Mouse (Mus musculus) hindbrain, embryonic 14.5 days (tissue): ENCODE measurements around the gene Alg10b. TPM values are rescaled to one million over a fixed set of nuclear protein-coding genes. Genes with fewer than 3 reads are reported as not detected.
"Not testable (repeated sequence)": the region's sequence is repeated elsewhere in the genome, so short reads cannot be mapped to it uniquely, and the experiment has no call there.

ENCODE experiments used
- ATAC-seq: fragments of 200-750 bp; cut with Nextera tagmentation; 2 replicates; pipeline ENCODE4 v1.8.0; 2017; ENCODE audit warnings: moderate number of reproducible peaks, mild to moderate bottlenecking, moderate TSS enrichment, moderate library complexity; ENCODE audit not compliant: low FRiP score
- DNase-seq: peaks from one replicate; pipeline ENCODE4 v3.0.0-alpha.2; 2015; ENCODE audit warnings: low spot score
- H3K27ac ChIP-seq: fragments of 300-500 bp; sonication (generic); 2 replicates; pipeline ENCODE4 v1.5.1; 2014; ENCODE audit warnings: mild to moderate bottlenecking, moderate library complexity
- H3K27me3 ChIP-seq: fragments of 300-500 bp; sonication (generic); 2 replicates; pipeline ENCODE4 v1.6.1; 2014; ENCODE audit warnings: mild to moderate bottlenecking, low read length, mixed read lengths; ENCODE audit not compliant: control insufficient read depth, insufficient read depth
- H3K36me3 ChIP-seq: fragments of 300-500 bp; sonication (generic); replicated peaks from 2 replicates; pipeline ENCODE4 v1.6.1; 2014; ENCODE audit not compliant: control insufficient read depth, insufficient read depth
- H3K4me1 ChIP-seq: fragments of 300-500 bp; sonication (generic); replicated peaks from 2 replicates; pipeline ENCODE4 v1.6.1; 2014; ENCODE audit warnings: antibody characterized with exemption, low read length, mixed read lengths; ENCODE audit not compliant: control insufficient read depth, insufficient read depth
- H3K4me2 ChIP-seq: fragments of 300-500 bp; sonication (generic); replicated peaks from 2 replicates; pipeline ENCODE4 v1.6.1; 2014; ENCODE audit warnings: mild to moderate bottlenecking, moderate library complexity
- H3K4me3 ChIP-seq: fragments of 300-500 bp; sonication (generic); replicated peaks from 2 replicates; pipeline ENCODE4 v1.5.1; 2014; ENCODE audit warnings: mild to moderate bottlenecking, low read length
- H3K9ac ChIP-seq: fragments of 300-500 bp; sonication (generic); 2 replicates; pipeline ENCODE4 v1.6.1; 2014
- H3K9me3 ChIP-seq: fragments of 300-500 bp; sonication (generic); 2 replicates; pipeline ENCODE4 v1.6.1; 2016; ENCODE audit warnings: low read length; ENCODE audit not compliant: control insufficient read depth
- WGBS: fragments of 180-500 bp; shearing (Covaris S2); extraction: QIAGEN DNeasy Blood & Tissue Kit; methylation state at CpG from one replicate; pipeline ENCODE4 v1.1.7; 2014; 5-methylcytosine and 5-hydroxymethylcytosine counted together
- polyA plus RNA-seq: library from polyadenylated mRNA; unstranded; fragments of >200 nt; fragmentation: Nextera tagmentation; extraction: Ambion mirVana; gene quantifications from 2 replicates; pipeline ENCODE4 v1.2.1, GENCODE M21; 2014

Gene Alg10b
- polyA plus RNA-seq: 50.7 and 60.4 TPM in 2 replicates

DNA sequence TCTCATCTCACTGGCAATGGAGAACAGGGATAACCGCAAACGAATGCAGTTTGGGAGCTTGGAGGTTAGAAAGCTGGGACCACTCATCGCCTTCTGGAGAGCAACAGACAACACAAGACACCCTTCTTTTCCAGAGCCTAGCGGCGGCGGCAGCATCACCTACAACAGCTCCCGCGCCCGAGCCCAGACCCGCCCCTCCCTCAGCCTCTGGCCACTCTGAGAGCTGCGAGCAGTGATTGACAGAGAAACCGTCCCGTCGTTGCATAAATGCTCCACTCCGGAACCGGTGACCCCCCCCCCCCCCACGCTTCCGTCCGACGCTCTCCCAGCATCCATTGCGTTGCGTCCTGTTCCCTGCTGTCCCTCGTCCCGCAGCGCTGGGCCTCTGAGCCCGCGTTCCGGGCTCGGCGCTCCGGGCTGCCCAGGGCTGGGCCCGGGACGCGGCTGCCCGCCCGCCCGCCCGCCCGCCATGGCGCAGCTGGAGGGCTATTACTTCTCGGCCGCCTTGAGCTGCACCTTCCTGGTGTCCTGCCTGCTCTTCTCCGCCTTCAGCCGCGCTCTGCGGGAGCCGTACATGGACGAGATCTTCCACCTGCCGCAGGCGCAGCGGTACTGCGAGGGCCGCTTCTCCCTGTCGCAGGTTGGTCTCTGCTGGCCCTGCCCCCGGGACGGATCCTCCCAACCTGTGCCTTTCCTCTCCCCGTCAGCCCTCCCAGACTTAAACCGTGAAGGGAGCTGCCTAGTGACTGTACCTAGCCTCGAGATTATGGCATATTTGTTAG is at the start of gene Alg10b:
Alg10b (plus strand) TSS at position 343 of the 782 bp plus-strand sequence.
- peak within 1 kb of the TSS; percentile 86 for H3K4me3 ChIP-seq

DNA sequence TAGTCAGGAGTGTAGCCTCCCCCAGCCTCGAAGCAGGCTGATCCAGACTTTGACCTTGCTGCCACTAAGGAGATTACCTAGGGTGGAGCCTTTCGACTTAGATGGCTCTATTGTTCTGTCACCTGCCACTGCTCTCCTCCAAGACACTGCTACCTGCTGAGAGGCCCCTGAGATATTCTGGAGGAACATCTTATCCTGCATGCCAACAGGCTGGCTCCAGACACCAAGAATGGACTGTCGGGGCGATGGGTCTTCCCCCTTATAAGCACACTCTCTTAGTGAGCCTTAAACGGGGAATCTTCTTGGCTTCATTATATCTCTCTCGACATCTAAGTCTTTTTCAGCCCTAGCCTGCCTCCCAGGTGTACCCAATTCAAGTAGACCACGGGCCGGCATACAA is 41.0 kb upstream of the Alg10b start:
- H3K4me2 ChIP-seq, ATAC-seq, H3K36me3 ChIP-seq, H3K9ac ChIP-seq, H3K27ac ChIP-seq, H3K4me1 ChIP-seq, DNase-seq, H3K9me3 ChIP-seq, H3K27me3 ChIP-seq, H3K4me3 ChIP-seq: not testable (repeated sequence)
- 76% methylated on average over 8 of the region's 8 CpGs for WGBS

More for the DNA sequence above, at the start of gene Alg10b:
- peak within 1 kb of the TSS; percentile 83 for H3K9ac ChIP-seq
- no peaks in the 10 kb centered on the region for H3K9me3 ChIP-seq
- 0 out of 2 replicates have a peak, but pooled peaks cover 2% of the 10 kb centered on the region for H3K27me3 ChIP-seq
- peaks cover 10% of the 10 kb centered on the region for H3K4me1 ChIP-seq
- DNase-seq (peak; percentile 92), ATAC-seq (peak; percentile 100)
- peak within 1 kb of the TSS; percentile 87 for H3K4me2 ChIP-seq
- under 1% methylated on average over 59 of the region's 59 CpGs for WGBS
- H3K27ac ChIP-seq: peak within 1 kb of the TSS; percentile 91
- peaks cover 30% of the 10 kb centered on the region for H3K36me3 ChIP-seq

DNA sequence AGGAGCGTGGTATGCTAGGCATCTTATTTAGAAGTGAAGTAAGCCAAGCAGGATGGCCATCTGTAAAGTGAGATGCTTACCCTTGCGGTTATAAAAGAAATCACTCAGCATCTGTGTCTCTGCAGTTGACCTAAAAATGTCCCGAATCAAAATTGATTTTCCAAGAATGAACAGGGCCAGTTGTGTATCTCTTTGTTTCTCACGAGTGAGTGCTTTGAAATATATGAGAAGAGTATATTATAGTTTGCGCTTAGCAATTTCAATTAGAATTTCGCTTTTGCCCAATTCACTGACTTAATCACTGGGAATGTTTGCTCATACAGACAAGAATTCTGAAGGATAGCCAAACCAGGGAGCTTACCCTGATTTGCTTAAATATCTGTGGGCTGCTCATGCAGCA is 40.6 kb upstream of the Alg10b start:
- Histone ChIP-seq H3K27ac (no peak overlapping the region), H3K4me1 (no peaks in the 10 kb centered on the region), H3K9me3 (no peaks in the 10 kb centered on the region), H3K27me3 (no peaks in the 10 kb centered on the region), H3K36me3 (no peaks in the 10 kb centered on the region), H3K4me2 (no peak overlapping the region), H3K4me3 (no peak overlapping the region), H3K9ac (no peak overlapping the region)
- WGBS: 89% methylated on average over 6 of the region's 6 CpGs
- ATAC-seq (no peak), DNase-seq (no peak)

DNA sequence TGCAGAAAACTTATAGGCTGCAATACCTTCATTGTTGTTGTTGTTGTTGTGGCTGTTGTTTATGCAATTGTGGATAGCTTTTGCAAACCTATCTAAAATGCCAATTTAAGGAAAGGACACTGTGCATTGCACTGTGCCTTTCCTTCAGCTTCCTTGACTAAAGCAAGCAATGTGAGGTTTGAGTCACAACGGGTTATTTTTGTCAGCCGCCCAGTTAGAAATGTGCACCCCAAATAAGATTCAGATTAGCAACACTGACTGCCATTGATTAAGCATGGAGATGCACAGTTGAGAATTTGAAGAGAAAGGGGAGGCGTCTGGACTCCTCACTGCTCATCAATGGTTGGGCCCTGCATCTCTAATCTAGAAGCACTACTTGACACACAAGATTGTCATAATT is 39.4 kb upstream of the Alg10b start:
- Histone ChIP-seq H3K27me3 (no peaks in the 10 kb centered on the region), H3K36me3 (no peaks in the 10 kb centered on the region), H3K4me3 (no peak overlapping the region), H3K9me3 (no peaks in the 10 kb centered on the region), H3K4me1 (no peaks in the 10 kb centered on the region), H3K9ac (no peak overlapping the region), H3K27ac (no peak overlapping the region), H3K4me2 (no peak overlapping the region)
- 89% methylated on average over 3 of the region's 3 CpGs for WGBS
- ATAC-seq: no peak
- DNase-seq: no peak

DNA sequence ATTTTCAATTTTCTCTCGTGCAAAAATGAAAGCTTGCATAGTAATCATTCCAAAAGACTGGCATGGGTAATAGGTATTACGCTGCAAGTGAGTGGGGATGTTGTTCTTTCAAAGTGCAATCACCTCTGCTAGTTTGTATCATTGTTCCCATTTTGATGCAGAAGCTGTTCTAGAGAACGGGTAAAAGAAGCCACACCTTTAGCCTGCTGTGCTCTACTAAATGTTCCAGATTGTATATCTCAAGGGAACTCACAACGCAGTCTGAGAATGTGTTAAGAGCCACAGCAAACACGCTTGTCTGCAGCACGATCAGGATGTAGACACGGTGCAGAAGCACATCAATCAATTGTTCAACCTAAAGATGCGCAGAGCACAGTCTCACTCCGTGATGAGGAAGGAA is 34.6 kb upstream of the Alg10b start:
- Histone ChIP-seq H3K4me1 (no peaks in the 10 kb centered on the region), H3K4me3 (no peak overlapping the region), H3K4me2 (no peak overlapping the region), H3K9me3 (no peaks in the 10 kb centered on the region), H3K27me3 (no peaks in the 10 kb centered on the region), H3K36me3 (no peaks in the 10 kb centered on the region), H3K27ac (no peak overlapping the region), H3K9ac (no peak overlapping the region)
- DNase-seq (no peak), ATAC-seq (no peak)
- 77% methylated on average over 9 of the region's 9 CpGs for WGBS

DNA sequence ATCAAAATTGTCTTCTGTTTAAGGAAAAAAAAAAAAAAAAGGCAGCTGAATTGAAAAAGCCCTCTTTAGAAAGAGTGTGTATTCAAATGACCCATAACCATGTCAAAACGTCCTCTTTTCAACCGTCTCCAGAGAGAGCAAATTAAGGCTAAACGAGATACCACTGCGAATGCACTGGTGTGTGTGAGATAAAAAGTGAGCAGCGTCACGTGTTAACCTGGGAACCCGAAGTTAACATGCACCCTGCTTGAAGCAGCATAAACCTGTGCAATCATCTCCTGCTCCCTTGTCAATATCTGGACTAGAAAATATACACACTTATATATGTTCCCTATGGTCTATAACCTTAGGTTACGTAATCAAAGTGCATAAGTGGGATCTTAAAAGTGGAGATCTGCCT is 10.2 kb upstream of the Alg10b start:
- H3K27ac ChIP-seq: no peak overlapping the region
- no peaks in the 10 kb centered on the region for H3K9me3 ChIP-seq
- 69% methylated on average over 8 of the region's 8 CpGs for WGBS
- DNase-seq: no peak
- H3K9ac ChIP-seq: no peak overlapping the region
- H3K4me3 ChIP-seq: no peak overlapping the region
- H3K4me1 ChIP-seq: no peaks in the 10 kb centered on the region
- no peaks in the 10 kb centered on the region for H3K36me3 ChIP-seq
- no peak overlapping the region for H3K4me2 ChIP-seq
- no peak for ATAC-seq
- no peaks in the 10 kb centered on the region for H3K27me3 ChIP-seq

DNA sequence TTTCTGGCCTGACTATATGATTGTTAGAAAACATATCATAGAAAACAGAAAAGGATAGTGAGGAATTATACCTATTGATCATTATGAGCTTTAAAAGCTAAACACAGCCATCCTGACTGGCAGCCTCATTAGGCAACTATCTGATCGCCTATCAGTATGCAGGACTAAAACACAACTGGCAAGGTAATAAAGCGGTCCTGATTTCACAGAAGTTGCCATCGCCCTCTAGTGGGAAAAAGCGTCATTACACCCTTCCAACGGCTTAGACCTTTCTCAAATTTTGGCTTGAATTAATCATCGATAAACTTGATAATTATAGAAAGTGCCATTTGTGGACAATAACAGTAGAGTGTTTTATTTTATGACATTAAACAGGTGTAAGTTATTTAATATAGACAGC is 9.2 kb upstream of the Alg10b start:
- Histone ChIP-seq H3K27me3 (0 out of 2 replicates have a peak, but pooled peaks cover 3% of the 10 kb centered on the region), H3K4me3 (no peak overlapping the region), H3K4me1 (no peaks in the 10 kb centered on the region), H3K36me3 (no peaks in the 10 kb centered on the region), H3K9me3 (no peaks in the 10 kb centered on the region), H3K9ac (no peak overlapping the region), H3K4me2 (no peak overlapping the region), H3K27ac (no peak overlapping the region)
- ATAC-seq (no peak), DNase-seq (peak; percentile 93)
- 14% methylated on average over 6 of the region's 6 CpGs for WGBS

DNA sequence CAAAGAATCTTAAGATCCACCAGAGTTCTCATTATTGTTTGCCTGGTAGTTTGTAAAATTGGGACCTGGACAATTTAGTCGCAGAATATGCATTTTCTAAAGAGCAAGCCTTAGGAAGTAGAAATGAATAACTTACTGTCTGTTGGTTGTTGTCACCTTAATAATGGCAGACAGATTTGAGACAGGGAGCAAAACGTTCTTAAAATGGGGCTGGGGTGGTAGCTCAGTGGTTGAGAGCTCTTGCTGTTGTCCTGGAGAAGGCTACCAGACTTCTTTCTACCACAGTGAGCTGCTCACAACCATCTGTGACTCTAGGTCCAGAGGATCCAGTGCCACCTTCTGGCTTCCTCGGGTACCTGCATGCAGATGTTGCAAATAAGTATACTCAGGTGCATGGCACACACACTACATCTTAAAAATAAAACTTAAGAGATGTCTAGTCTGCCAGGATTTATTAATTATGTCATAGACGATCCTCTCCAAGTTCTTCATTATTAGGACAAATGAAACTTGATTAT is 1.0 kb downstream of the Alg10b start:
- Histone ChIP-seq H3K4me2 (peak overlapping the region; percentile 87), H3K4me3 (peak overlapping the region; percentile 86), H3K27ac (no peak overlapping the region), H3K36me3 (peaks cover 39% of the 10 kb centered on the region), H3K27me3 (no peaks in the 10 kb centered on the region), H3K9ac (peak overlapping the region; percentile 83), H3K9me3 (no peaks in the 10 kb centered on the region), H3K4me1 (peaks cover 10% of the 10 kb centered on the region)
- peak; percentile 66 for DNase-seq
- 67% methylated on average over 4 of the region's 4 CpGs for WGBS
- no peak for ATAC-seq

DNA sequence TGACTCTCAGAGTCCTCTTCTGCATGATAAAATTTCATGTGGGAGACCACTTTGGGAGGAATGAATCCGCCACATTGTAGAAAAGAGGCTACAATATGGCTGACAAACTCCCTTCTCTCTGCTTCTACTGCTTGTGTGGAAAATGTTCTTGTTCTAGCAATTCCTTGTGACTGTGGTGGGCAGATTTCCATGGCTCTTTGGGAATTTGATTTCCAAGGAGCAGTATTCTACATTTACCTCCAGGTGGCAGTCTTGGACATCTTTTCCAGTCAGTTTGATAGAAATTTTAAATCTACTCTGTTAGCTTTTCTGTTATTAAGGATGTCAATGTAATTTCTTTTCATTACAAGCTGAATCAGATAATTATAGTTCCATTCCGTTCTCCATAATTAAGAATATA is 13.5 kb downstream of the Alg10b start:
- WGBS: 44% methylated on average over 2 of the region's 2 CpGs

More for the DNA sequence above, 13.5 kb downstream of the Alg10b start:
- H3K27ac ChIP-seq: no peak overlapping the region
- no peak overlapping the region for H3K4me2 ChIP-seq
- DNase-seq (peak; percentile 81), ATAC-seq (no peak)
- H3K9me3 ChIP-seq: no peaks in the 10 kb centered on the region
- no peaks in the 10 kb centered on the region for H3K4me1 ChIP-seq
- no peak overlapping the region for H3K4me3 ChIP-seq
- peaks cover 22% of the 10 kb centered on the region for H3K36me3 ChIP-seq
- H3K27me3 ChIP-seq: no peaks in the 10 kb centered on the region
- H3K9ac ChIP-seq: no peak overlapping the region
